Mouse (Mus musculus) cerebellum, adult 2 months (tissue): ENCODE data around the gene Tiprl. TPM values are rescaled to one million over a fixed set of nuclear protein-coding genes. Genes with fewer than 3 reads are reported as not detected.

Experiments used
- DNase-seq, 2 experiments: peaks; one replicate each; pipeline ENCODE4 v3.0.0; 2021
- H3K27ac ChIP-seq: fragments of 200-500 bp; 2 replicates; pipeline ENCODE4 v1.5.1; 2012; ENCODE audit warnings: low read length, control low read depth, inconsistent platforms; ENCODE audit not compliant: insufficient read depth
- H3K27me3 ChIP-seq: fragments of 200-500 bp; 2 replicates; pipeline ENCODE4 v1.6.1; 2012; ENCODE audit warnings: inconsistent platforms, mild to moderate bottlenecking, low read length, moderate library complexity; ENCODE audit not compliant: control insufficient read depth, insufficient read depth
- H3K4me1 ChIP-seq: fragments of 200-500 bp; 2 replicates; pipeline ENCODE4 v1.6.1; 2011; ENCODE audit warnings: low read length; ENCODE audit not compliant: control insufficient read depth, insufficient read depth
- H3K4me3 ChIP-seq: fragments of 200-500 bp; replicated peaks from 2 replicates; pipeline ENCODE3; 2011; ENCODE audit warnings: mild to moderate bottlenecking, low read depth, low read length, control low read depth; ENCODE audit not compliant: insufficient read depth
- CTCF ChIP-seq: fragments of 200-500 bp; IDR thresholded peaks from 2 replicates; pipeline ENCODE4 v1.5.1; 2011; ENCODE audit warnings: low read depth, mild to moderate bottlenecking, control low read depth, low read length, moderate library complexity, borderline replicate concordance; ENCODE audit not compliant: insufficient read depth
- POLR2A ChIP-seq: fragments of 200-500 bp; IDR thresholded peaks from 2 replicates; pipeline ENCODE4 v1.6.1; 2011; ENCODE audit warnings: low read length, control low read depth, borderline replicate concordance; ENCODE audit not compliant: insufficient read depth
- WGBS: fragments of 180-500 bp; shearing (Covaris S2); methylation state at CpG from one replicate; pipeline ENCODE4 v1.1.7; 2018; 5-methylcytosine and 5-hydroxymethylcytosine counted together
- polyA plus RNA-seq: library from polyadenylated mRNA; depleted of rRNA; stranded (reverse); fragments of >200 nt; gene quantifications from 2 replicates; pipeline ENCODE4 v1.2.3, GENCODE M21; 2012

Gene Tiprl
- polyA plus RNA-seq, 1 experiment = 52.2 TPM

DNA sequence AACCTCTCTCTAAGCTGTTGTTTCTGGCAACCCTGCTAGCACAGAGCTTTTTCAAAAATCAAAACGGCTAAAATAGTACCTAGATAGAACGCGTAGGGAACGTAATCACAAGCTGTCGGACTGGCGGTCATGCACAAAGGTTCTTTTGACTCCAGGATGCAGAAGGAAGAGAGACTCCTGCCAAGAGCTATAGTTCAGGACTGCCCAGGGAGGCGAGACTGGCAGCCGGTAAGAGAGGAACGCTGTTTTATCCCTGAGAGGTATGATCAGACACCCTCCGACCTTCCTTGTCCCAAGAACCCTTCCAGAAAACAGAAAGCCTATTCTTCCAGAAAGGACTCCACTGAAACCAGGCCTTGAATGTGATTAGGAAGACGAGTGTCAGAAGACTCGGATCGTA is 45.2 kb downstream of the Tiprl start:
- H3K4me1 ChIP-seq = no peaks in the 10 kb centered on the region

GRCm38 (mm10) chr1:165190571-165191273 is 46.1 kb downstream of the Tiprl start:
- Histone ChIP-seq H3K27ac (no peak overlapping the region), H3K4me1 (no peaks in the 10 kb centered on the region), H3K4me3 (no peak overlapping the region), H3K27me3 (no peaks in the 10 kb centered on the region)
- TF ChIP-seq POLR2A (no peak), CTCF (no peak)
- DNase-seq = no peak
- WGBS = 78% methylated on average over 10 of the region's 10 CpGs

More for the DNA sequence above, 45.2 kb downstream of the Tiprl start:
- no peak for DNase-seq
- TF ChIP-seq CTCF (no peak), POLR2A (no peak)
- Histone ChIP-seq H3K27me3 (no peaks in the 10 kb centered on the region), H3K27ac (no peak overlapping the region), H3K4me3 (no peak overlapping the region)
- WGBS = 20% methylated on average over 13 of the region's 13 CpGs

DNA sequence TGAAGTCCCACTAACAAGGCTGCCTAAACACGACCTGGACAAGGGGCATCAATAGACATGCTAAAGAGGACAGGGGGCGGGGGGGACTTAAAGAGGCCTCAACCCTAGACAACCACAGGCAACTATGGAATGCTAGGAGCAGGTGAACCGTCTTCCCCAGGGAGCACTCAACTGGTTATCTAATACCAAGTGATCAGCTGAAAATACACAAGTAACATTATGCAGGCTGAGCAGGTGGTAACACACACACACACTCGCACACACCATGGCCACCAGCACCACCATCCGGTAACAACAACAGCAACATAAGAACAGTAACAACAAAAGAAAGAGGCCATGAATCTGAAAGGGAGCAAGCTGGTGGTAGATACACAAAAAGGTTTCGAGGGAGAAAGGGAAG is 46.7 kb downstream of the Tiprl start:
- no peaks in the 10 kb centered on the region for H3K27me3 ChIP-seq
- no peak overlapping the region for H3K4me3 ChIP-seq
- no peak for DNase-seq
- no peaks in the 10 kb centered on the region for H3K4me1 ChIP-seq
- no peak overlapping the region for H3K27ac ChIP-seq
- WGBS = 82% methylated on average over 6 of the region's 6 CpGs
- TF ChIP-seq CTCF = no peak
- TF ChIP-seq POLR2A = no peak

DNA sequence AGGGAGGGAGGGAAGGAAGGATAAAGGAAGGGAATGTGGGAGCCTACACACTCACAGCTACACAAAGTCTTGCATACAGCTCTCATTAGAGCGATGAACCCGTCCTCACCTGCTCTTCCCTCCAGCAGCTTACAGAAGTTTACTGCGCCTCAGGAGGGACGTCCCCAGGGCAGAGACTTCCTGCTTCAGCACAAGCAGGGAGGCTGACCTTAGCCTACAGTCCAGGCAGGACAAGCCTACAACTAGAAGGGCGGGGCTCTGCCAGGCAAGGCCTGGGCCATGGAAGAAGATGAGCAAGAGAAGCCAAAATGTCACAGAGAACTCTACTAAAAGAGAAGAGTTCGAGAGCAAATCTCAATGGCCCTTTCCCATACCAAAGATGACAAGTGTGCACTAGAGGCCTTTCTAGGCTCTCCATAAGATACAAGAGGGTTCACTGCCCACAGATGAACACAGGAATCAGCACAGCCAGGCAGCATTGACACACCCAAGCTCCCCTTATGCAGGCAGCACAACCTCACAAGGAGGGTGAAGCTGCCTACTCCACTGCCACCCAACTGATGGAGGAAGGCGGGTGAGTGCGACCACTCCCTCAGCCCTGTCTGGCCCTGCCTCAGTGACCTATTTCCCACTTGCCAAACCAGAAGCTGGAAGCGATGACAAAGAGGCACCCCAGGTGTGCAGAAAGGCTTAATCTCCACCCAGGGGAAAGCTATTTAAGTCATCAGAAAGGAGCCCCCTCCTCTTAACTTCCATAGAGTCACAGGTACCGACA is 47.8 kb downstream of the Tiprl start:
- no peak overlapping the region for H3K4me3 ChIP-seq
- H3K27ac ChIP-seq = no peak overlapping the region
- 83% methylated on average over 10 of the region's 10 CpGs for WGBS
- H3K27me3 ChIP-seq = no peaks in the 10 kb centered on the region
- no peak for DNase-seq
- TF ChIP-seq CTCF (no peak), POLR2A (no peak)
- H3K4me1 ChIP-seq = no peaks in the 10 kb centered on the region

GRCm38 (mm10) chr1:165187357-165187756 is 49.4 kb downstream of the Tiprl start:
- Histone ChIP-seq H3K4me3 (no peak overlapping the region), H3K27me3 (no peaks in the 10 kb centered on the region), H3K4me1 (no peaks in the 10 kb centered on the region), H3K27ac (no peak overlapping the region)
- 37% methylated on average over 5 of the region's 5 CpGs for WGBS
- no peak for DNase-seq
- TF ChIP-seq POLR2A = no peak
- TF ChIP-seq CTCF = no peak

DNA sequence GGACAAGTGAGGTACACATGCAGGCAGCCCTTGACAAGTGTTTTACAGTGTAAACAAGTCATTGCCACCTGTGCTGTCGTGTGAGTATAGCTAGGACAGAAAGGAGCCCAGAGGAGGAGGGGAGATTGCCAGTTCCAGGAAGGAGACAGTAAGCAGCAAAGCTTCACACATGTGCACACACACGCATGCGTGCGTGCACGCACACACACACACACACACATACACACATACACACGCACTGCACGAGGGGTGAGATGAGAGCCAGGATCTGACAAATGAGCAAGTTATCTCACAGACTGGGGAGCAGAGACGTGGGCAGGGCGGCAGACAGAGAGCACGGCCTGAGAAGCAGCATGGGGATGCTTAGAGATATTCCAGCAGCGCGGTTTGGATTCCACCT is 50.3 kb downstream of the Tiprl start:
- no peak for DNase-seq
- no peak overlapping the region for H3K27ac ChIP-seq
- no peak overlapping the region for H3K4me3 ChIP-seq
- 79% methylated on average over 12 of the region's 12 CpGs for WGBS
- no peaks in the 10 kb centered on the region for H3K4me1 ChIP-seq
- H3K27me3 ChIP-seq = no peaks in the 10 kb centered on the region
- TF ChIP-seq CTCF (no peak), POLR2A (no peak)

GRCm38 (mm10) chr1:165185116-165185515 is 51.7 kb downstream of the Tiprl start:
- H3K27me3 ChIP-seq = no peaks in the 10 kb centered on the region
- no peak for DNase-seq
- no peak overlapping the region for H3K4me3 ChIP-seq
- TF ChIP-seq CTCF (no peak), POLR2A (no peak)
- no peak overlapping the region for H3K27ac ChIP-seq
- no peaks in the 10 kb centered on the region for H3K4me1 ChIP-seq
- WGBS = 68% methylated on average over 7 of the region's 7 CpGs

DNA sequence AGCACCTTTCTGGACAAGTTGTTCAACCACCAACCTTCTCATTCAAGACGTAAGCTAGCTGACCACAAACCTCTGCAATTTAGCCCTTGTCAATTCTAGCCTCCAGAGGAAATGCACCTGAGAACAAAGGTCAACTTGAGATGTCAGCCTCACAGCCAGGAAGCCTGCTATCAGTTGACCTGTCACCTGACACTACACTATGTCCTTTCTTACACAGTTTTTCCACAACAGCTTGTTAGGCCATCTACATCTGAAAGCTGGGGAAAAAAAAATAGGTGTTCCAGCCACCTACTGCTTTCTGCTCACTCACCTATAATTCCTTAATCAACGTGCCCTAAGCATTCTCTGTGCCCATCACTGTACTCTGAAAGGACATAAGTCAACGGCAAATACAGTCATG is 52.6 kb downstream of the Tiprl start:
- 97% methylated on average over 3 of the region's 3 CpGs for WGBS
- Histone ChIP-seq H3K27me3 (no peaks in the 10 kb centered on the region), H3K4me3 (no peak overlapping the region), H3K27ac (no peak overlapping the region), H3K4me1 (no peaks in the 10 kb centered on the region)
- no peak for DNase-seq
- TF ChIP-seq CTCF (no peak), POLR2A (no peak)
